Mouse (Mus musculus): ENCODE results near the gene Sdccag8. TPM values are rescaled to one million over a fixed set of nuclear protein-coding genes. Genes with fewer than 3 reads are reported as not detected.

The Sdccag8 gene
- polyA plus RNA-seq, 3 experiments from 2014 or later: 24.5 to 28.1 (median 27.5) TPM

- ATAC-seq: no peak
Observed at GRCm38 (mm10) chr1:176986990-176987740, 172.7 kb downstream of the Sdccag8 start.

GRCm38 (mm10) chr1:176991473-176991872 is 177.0 kb downstream of the Sdccag8 start:
- no peak for ATAC-seq

DNA sequence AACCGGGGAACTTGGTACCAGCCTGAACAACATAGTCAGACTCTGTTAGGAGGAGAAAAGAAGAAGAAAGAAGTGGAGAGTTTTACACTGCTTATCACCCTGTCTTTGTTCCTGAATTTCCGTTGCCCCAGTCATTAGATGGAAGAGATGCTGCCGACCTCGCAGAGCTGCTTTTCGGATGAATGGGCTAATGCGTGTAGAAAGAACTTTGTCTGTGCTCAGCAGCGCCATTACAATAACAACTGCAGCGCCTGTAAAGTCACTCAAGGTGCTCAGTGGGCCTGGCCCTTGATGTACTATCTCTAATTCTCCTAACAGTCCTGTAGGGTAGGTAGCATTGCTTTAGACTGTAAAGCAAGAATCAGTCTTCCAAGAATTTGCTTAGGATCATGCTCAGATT is 178.1 kb downstream of the Sdccag8 start:
- ATAC-seq: no peak

GRCm38 (mm10) chr1:176993141-176994010 is 178.9 kb downstream of the Sdccag8 start:
- ATAC-seq: peak; percentile 59

DNA sequence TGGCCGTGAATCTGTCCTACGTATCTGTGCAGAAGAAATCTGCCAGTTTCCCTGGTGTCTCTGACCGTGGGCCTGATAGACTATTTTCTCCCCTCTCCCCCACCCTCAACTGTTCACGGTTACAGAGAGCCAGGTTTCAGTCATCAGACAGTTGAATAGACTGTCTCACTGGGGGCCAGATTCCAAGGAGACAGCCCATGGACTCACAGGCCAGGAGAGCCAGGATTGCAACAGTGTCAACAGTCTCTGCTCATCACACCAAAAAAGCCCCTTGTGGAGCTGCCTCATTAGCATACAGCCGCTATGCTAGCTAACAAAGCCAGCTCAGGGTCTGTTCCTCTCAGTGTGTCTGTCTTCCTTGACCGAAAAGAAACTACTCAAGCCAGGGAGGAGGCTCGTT is 179.6 kb downstream of the Sdccag8 start:
- ATAC-seq: peak; percentile 14

- ATAC-seq: peak; percentile 23
Observed at GRCm38 (mm10) chr1:176994707-176995418, 180.4 kb downstream of the Sdccag8 start.

DNA sequence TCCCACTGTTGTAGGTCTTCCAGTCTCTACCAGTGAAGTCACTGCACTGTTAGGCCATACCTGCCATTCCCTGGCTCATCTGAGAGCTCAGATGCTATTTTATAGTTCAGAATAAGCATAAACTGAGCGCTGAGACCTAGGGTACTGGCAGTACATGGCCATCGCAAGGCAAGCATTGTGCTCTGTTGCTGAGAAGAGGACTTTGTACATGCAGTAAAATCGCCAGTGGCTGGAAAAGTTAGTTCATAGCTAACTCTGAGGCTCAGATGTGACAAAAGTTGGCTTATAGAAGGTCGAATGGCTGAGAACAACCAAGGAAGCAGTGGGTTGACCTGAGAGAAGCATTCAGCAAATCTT is 180.9 kb downstream of the Sdccag8 start:
- no peak for ATAC-seq

- no peak for ATAC-seq
Observed at GRCm38 (mm10) chr1:176996166-176996565, 181.7 kb downstream of the Sdccag8 start.

- peak; percentile 33 for ATAC-seq
Observed at GRCm38 (mm10) chr1:176996630-176997201, 182.3 kb downstream of the Sdccag8 start.

- ATAC-seq: no peak
Observed at GRCm38 (mm10) chr1:176997254-176997653, 182.8 kb downstream of the Sdccag8 start.

DNA sequence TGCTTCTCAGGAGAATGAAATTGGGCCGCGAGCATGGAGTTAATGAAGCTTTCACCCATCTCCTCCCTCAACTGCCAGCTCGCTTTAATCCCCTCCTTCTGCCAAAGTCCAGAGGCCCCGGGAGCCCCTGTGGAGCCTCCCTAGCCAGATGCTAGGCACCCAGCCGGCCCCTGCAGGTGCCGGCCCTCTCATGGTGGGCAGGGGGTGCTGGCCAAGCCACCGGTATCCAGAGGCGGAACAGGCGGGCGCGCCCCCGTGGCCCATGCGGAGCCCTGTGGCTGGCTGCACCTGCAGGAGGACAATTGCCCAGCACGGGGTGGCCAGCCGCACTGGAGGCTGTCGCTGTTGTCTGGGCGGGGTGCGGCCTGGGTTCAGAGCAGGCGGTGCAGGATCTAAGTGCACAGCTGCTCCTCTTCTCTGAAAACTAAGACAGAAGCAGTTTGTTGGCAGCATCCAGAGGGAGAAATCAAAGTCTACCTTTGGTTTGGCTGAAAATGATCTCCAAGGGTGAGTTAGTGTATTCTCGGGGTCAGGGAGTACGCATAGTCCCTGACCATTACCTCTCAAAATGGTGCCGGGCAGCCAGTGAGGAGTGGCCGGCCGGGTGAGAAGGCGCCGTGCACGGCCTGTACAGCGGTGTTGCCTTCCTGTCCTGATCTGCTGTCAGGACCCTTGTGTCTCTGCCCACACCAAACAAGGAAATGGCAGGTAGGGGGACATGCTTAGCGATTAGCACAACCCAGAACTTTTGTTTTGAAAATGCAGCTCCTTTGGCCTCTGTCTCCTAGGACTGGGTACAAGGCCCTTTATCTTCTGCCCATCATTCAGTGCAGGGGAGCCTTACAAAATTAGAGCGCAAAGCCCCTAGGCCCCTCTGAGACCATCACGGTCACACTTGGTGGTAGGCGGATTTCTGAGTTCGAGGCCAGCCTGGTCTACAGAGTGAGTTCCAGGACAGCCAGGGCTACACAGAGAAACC is 183.5 kb downstream of the Sdccag8 start:
- no peak for ATAC-seq

GRCm38 (mm10) chr1:176999011-176999410 is 184.6 kb downstream of the Sdccag8 start:
- ATAC-seq: no peak

GRCm38 (mm10) chr1:177002951-177003350 is 188.5 kb downstream of the Sdccag8 start:
- no peak for ATAC-seq

DNA sequence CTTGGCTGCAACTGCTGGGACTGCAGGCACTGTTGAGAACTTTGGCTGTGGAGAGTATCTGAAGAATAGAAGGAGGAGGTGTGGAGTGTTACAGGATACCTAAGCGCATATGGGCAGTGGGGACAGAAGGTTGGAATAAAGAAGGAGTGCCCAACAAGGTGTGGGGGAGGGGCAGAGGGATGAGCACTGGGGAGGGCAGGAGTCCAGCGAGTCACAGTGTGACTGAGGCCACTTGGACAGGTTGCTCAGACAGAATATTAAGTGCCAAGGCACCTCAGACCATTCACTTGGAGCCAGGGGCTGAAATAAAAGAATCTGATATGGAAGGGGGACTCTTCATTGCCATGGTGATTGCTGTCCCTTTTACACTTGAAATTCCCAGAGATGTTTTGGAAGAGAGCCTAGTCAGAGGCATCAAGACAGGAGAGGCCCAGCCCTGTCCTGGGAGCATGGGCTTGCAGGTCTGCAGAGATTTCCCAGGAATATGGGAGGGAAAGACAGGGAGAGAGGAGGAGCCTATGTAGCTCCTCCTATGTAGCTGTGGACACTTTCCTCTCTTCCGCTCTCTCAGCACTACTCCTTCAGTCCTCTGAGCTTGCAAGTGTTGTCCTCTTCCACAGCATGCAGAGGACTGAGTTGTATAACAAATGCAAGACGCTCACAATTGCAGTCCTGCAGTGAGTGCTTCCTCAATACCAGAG is 189.7 kb downstream of the Sdccag8 start:
- no peak for ATAC-seq

DNA sequence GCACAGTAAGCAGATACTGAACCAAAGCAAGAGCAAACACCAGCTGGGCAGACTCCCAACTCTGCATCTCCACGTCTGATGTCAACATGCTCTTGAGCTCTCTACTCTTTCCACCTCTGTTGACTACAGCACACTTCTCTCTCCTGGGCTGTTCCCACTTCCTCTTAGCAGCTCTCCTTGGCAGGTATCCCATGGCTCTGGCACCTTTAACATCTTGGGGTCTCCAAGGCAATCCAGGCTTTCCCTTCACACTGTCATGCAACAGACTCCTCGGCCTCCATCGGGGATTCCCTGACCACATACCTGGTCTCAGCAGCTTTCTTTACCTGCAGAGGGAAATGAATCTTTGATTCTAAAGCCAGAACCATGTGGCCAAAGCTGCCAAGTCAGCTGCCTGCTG is 192.9 kb downstream of the Sdccag8 start:
- ATAC-seq: no peak

DNA sequence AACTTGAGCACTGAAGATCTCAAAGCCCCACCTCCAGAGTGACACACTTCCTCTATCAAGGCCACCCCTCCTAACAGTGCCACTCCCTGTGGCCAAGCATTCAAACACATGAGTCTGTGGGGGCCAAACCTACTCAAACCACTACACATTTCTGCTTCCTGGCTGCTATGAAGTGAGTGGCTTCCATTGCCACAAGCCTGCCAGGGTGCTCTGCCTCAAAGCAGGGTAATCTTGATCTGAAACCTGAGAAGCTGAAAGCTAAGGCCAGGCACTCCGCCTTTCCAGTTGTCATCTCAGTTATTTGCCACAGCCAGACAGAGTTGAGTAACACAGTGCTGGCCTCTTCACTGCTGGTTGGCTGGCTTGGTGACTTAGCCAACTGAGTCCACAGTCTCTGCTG is 194.3 kb downstream of the Sdccag8 start:
- ATAC-seq: no peak

DNA sequence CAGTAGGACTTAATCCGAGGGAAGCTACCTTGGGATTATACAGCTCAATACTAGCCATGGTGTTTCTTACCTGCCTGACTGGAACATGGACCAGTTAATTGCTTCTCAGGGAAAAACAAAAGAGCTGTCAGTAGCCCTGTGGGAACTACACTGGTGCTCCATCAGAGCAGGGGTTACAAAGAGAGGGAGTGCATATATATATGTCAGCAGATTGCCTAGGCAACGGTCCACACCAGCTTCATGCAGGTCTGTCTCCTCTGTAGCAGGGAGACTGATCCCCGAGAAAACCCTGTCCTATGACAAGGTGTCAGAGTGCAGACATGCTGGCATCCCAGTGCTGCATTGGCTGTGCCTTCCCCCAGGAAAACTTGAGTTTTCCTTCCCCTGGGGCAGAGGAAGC is 195.6 kb downstream of the Sdccag8 start:
- ATAC-seq: no peak

- no peak for ATAC-seq
Observed at GRCm38 (mm10) chr1:177010607-177011302, 196.3 kb downstream of the Sdccag8 start.

DNA sequence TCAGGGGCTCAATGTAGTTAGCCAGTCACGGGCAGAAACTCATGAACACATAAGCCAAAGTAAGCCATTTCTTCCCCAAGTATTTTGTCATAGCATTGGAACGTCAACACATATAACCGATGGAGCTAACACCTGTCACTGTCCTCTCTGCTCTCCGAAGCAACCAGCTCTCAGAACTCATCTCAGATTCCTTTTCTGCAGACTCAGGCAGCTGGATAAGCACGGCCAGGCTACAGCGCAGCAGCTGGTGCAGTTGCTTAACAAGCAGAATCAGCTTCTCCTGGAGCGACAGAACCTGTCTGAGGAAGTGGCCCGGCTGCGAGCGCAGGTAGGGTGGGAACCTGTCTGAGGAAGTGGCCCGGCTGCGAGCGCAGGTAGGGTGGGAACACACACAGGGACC is 197.2 kb downstream of the Sdccag8 start:
- no peak for ATAC-seq

GRCm38 (mm10) chr1:177012774-177013173 is 198.3 kb downstream of the Sdccag8 start:
- no peak for ATAC-seq

Data from inflammation-experienced regulatory T-cells, adult 6 months (primary cell).